Mouse (Mus musculus) heart, postnatal 14 days (tissue): ENCODE measurements at regions not wholly inside any gene's neighbourhood (a gene's known extent, or its start where the extent isn't known, plus 50 kb on each side); places are given as distances from the start of the nearest gene placed in this dataset.

ENCODE experiments used
- DNase-seq, 2 experiments: peaks; one replicate each; pipeline ENCODE4 v3.0.0; 2021 to 2022
- intact Hi-C: fragments of 180-260 bp; cut with DNase I; formaldehyde crosslinking; loops from one replicate; pipeline ENCODE4 v1.15.1; 2025

DNA sequence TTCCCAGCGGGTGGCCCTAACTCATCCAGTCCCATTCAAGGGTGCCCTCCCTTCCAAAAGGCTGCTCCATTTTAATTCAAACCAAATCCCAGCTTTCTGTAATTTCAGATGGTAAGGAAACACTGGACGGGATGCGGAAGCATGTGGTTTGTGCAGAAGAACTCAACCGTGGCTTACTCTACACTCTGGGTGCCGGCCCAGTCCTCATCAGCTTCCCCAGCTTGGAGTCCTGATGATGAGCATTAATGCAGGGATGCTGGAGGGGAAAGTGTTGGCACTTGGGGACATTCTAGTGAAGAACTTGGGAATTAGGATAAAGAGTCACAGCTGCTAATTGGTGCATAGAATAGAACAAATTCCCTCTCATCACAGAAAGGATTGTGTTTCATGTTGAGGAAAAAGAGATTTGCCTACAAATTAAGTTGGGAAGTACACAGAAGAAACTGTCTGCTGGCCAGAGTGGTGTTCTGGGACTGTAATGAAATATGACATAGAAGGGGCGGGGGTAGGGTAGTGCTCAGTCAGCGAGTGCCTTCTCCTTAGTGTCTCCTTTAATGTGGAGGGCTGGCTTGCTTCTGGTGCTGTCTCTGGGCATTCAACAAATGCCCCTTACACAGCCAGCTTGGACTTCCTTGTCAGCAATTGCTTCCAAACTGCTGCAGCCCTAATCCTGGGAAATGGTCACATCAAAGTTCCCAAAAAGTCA, 285.0 kb upstream of the Bmper start:
- intact Hi-C loops, result no loop called here
- no peak for DNase-seq

- DNase-seq, result no peak
Measured at GRCm38 (mm10) chr9:22944992-22945391, 277.9 kb upstream of the Bmper start.

GRCm38 (mm10) chr9:22945426-22945955, 277.4 kb upstream of the Bmper start:
- intact Hi-C loops, result no loop called here
- peak in 1 of 2 experiments; percentile 3 for DNase-seq

More at GRCm38 (mm10) chr9:22944992-22945391, 277.9 kb upstream of the Bmper start:
- intact Hi-C loops, result no loop called here

DNA sequence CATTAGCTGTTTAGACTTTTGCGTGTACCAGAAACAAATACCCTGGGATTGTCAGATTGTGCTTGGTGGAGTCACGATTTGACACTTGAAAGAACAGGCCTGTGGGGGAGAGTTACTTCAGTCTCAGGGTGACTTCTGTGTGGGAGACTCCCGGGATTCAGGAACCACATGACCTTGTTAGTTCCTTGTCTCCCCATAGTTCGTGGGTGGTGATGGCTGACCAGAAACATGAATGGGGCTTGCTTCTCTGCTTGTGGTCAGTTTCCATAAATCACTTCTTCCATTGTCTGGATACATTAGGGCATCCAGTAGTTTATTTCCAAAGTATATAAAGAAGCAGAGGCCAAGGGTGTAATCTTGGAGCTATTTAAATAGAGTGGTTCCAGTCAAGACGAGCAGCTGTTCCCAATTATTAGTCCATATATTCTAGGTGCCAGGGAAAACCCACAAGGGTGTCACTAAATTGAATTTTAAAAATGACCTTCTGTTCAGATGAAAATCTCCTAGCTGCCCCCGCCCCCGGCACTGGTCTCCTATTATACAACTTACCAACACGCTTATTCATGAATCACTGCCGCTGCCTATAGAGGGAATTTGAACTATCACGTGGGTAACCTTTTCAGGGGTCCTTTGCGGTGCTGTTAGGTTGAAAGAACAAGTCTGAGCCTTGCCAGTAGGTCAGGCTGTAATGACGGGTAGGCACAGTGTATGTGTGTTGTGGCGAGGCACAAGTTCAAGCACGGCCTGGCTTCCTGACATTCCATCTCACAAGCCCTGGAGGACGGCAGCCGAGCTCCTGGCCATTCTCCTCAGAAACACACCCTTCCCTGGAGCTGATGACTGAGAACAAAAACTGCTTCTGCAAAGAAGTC, 270.1 kb upstream of the Bmper start:
- peak in 1 of 2 experiments; percentile 5 for DNase-seq
- intact Hi-C loops, result no loop called here

DNA sequence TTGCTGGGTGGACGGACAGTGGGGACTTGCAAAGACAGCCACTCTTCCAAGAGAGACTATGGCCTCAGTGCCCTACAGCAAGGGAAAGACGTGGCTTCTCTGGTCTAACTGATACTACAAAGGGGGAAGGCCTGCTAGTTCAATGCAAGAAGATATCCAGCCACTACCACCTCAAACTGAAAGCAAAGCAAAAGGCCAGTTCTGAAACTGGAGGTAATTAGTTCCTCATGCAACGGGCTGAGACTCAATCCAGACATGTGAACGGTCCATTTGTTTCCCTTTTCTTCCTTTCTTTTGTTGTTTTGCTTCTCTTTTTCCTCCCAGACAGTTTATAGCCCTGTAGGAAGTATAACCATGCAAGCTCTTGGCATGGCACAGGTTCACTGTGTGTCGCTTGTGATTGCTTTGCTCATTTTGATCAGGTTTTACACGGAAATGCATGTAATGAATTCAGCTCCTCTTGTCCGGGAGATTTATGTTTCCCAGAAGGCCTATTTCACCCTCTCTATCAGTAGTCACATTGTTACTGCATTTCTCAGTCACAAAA, 260.5 kb upstream of the Bmper start:
- DNase-seq, result no peak
- intact Hi-C loops, result no loop called here

- DNase-seq, result no peak
- intact Hi-C loops, result no loop called here
Measured at GRCm38 (mm10) chr9:22971312-22971711, 251.6 kb upstream of the Bmper start.

DNA sequence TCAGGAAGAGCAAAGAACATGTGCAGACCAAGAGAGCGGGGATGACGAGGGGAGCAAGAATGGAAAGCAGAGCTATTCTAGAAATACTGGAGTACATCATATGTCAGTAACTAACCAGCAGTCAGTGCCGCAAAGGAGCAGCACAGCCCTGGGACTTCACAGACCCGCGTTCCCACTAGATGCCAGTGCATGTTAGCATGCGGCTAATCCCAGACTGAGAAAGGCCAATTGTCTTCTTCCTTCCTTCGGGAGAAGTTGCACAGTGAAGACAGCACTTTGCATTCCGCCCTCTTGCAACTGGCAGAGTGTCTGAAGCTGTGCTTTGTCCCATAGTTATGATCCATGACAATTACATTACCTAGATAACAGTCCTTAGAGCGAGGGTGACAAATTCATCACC, 246.1 kb upstream of the Bmper start:
- intact Hi-C loops, result no loop called here
- no peak for DNase-seq

DNA sequence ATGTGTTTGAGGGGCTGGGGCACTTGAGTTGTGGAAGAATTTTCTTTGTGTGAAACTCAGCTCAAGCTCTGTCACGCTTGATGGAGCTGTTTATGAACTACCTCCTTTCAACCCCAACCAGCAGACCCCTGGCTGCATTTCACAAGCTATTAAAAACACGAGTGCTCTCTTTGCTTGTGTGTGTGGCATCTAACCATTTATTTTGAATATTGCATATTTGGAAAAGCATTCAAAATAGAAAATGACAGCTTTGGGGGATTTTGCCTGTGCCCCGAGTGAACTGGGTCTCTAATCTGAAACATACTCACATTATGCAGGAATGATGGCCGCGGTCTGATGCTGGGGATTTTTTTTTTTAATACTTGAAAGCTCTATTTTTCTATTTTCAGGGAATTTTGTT, 243.2 kb upstream of the Bmper start:
- DNase-seq, result no peak
- intact Hi-C loops, result no loop called here

DNA sequence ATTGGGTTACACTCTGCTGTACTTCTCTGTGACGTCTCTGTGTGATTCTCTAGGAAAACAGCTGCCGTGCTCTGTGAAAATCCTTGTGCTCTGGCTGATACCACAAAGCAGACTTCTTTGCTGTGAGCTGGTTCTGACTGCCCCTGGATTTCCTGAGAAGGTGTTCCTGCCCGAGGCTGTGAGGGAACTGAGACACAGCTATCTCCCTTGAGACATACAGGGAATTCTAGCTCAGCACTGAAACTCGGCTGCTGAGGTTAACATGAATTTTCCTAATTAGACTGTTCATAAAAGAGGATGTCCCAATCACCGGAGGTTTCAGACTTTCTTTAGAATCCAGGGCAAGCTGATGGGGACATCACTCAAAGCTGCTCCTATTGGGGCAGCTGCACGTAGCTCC, 233.4 kb upstream of the Bmper start:
- intact Hi-C loops, result no loop called here
- DNase-seq, result no peak

DNA sequence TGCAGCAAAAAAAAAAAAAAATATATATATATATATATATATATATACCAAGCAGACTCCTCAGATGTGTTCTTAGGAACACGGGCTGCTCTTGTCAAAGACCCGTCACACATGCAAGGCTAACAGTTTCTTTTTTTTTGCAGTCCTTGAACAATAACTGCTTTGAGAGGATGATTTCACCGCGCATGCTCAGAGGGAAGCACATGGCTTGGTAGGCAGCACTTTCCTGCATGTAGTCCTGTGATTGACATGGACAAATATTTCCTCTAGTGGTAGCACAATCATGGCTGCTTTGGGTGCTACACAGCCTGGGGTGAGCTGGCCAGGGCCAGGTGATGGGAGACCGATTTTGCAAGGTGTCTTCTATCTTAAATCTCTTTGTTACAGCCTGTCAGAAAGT, 229.3 kb upstream of the Bmper start:
- intact Hi-C loops, result no loop called here
- DNase-seq, result no peak

GRCm38 (mm10) chr9:22995564-22995963, 227.3 kb upstream of the Bmper start:
- no peak for DNase-seq
- intact Hi-C loops, result no loop called here

GRCm38 (mm10) chr9:22998306-22998705, 224.6 kb upstream of the Bmper start:
- intact Hi-C loops, result no loop called here
- no peak for DNase-seq

- intact Hi-C loops, result no loop called here
Measured at GRCm38 (mm10) chr9:22999181-22999580, 223.7 kb upstream of the Bmper start.

GRCm38 (mm10) chr9:23000200-23000599, 222.7 kb upstream of the Bmper start:
- intact Hi-C loops, result no loop called here
- DNase-seq, result no peak

More at GRCm38 (mm10) chr9:22999181-22999580, 223.7 kb upstream of the Bmper start:
- DNase-seq, result no peak

GRCm38 (mm10) chr9:23003195-23004061, 219.4 kb upstream of the Bmper start:
- no peak for DNase-seq
- intact Hi-C loops, result no loop called here

GRCm38 (mm10) chr9:23005005-23005404, 217.9 kb upstream of the Bmper start:
- intact Hi-C loops, result no loop called here
- DNase-seq, result no peak

DNA sequence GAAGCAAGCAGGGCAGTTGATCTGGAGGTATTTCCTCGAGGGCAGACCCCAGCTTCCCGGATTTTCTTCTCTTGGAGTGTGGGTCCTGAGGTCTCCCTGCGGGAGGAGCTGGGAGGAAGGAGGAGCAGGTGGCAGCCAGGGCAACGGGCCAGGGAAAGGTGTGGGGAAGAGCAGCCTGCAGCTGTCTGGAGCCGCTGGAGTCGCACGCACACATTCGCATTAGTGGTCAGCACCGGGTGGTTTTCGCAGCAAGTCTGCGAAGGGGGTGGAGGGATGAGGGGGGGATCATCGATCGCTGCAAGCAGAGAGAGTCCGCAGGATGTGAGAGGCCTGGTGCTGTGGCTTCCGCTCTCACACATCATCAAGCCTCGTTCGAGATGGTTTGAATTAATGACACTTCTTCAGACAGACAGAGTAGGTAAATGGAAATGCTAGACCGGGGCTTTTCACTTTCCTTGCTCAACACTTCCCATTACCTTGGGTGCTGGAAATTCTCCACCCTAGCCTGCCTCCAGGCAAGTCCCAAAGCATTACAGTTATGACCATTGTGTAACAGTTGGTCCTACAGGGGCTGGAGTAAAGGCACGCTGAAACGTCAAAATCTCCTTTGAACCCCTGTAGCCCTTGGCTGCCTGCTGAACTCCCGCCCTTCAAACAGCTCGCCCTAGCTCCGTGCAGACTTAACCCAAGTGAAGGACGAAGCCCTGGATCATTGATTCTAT, 213.3 kb upstream of the Bmper start:
- intact Hi-C loops, result loop anchor here (10.0 kb wide), 1 partner anchor 295 kb away; no protein-coding TSS in a partner anchor
- DNase-seq, result no peak

DNA sequence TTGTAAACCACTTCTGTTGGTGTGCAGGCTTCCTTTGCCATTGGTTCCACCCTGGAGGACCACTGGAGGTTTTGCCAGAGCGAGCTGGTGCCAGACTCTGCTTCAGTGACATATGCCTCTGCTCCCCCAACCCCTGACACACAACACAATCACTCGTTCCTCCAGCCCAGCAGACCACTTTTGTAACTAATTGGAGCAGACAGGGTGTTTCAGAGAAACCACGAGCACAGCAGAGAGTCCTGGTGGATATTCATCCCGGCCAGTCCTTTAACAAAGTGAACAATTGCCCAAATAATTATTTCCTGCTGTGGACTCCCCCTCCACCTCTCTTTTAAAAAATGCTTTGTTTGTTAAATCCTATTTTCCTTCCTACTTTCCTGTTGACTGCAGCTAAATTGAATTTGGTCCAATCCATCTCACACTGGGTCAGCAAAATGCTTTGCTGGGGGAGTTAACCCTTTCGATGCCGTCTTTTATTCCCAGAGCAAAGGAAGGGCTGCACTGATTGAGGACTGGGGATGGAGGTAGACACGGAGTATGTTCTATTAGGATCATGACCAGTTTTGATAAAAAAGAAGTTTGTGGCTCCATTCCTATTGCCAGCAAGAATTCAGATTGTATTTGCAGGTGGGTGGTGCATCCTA, 211.4 kb upstream of the Bmper start:
- no peak for DNase-seq
- intact Hi-C loops, result loop anchor here (10.0 kb wide), 1 partner anchor 297 kb away; no protein-coding TSS in a partner anchor

DNA sequence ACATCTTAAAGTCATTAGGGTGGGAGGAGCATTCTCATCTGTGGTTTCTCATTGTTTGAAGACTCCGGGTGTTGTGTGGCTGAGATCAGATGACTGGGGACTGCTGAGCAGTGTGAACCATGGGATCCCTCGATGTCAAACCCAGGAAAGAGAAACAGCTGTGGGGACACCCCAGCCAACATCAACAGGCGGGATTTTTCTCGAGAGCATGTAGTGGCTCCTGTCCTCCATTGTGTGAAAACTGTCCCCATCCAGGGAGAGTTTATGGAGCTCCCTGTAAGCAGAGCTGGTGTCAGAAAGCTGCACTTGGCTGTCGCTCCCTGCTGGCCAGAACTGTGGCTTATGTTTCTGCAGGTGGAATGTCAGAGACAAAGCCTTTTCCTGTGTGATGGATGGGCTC, 210.7 kb upstream of the Bmper start:
- DNase-seq, result peak; percentile 29 to 49
- intact Hi-C loops, result loop anchor here (10.0 kb wide), 1 partner anchor 297 kb away; no protein-coding TSS in a partner anchor
